Mouse (Mus musculus) right cerebral cortex, adult 18-20 months (tissue): Measurements from ENCODE around the gene Shroom1.

Source experiments
- DNase-seq: peaks from one replicate; pipeline ENCODE4 v3.0.0; 2022; ENCODE audit warnings: mixed read lengths

Gene Shroom1

DNA sequence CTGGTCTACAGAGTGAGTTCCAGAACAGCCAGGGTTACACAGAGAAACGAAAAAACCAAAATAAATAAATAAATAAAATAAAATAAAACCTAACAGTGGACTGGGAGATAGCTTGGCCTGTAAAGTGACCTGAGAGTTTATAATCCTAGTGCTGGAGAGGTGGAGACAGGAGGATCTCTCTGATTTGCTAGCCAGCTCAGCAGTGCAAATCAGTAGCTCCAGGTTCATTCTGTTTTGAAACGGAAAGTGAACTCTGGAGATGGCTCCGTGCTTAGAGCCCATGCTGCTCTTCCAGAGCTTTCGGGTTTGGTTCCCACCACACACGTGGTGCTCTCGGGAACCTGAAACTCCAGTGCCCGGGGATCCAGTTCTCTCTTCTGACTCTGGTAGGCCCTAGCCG is 9.0 kb upstream of the Shroom1 start:
- no peak for DNase-seq

DNA sequence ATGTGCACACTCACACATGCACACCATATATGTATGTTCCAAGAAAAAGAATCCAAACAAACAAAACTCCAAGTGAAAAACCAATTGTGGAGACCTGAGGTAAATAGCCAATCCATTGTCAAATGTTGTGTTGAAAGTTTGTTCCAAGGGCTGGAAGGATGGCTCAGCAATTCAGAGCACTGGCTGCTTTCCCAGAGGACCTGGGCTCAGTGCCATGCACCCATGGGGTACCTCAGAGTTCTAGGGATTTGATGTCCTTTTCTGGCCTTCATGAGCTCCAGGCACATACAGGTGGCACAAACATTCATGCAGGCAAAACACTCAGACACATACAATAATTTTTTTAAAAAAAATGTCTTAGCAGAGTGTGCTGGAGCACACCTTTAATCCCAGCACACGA is 8.5 kb upstream of the Shroom1 start:
- no peak for DNase-seq

DNA sequence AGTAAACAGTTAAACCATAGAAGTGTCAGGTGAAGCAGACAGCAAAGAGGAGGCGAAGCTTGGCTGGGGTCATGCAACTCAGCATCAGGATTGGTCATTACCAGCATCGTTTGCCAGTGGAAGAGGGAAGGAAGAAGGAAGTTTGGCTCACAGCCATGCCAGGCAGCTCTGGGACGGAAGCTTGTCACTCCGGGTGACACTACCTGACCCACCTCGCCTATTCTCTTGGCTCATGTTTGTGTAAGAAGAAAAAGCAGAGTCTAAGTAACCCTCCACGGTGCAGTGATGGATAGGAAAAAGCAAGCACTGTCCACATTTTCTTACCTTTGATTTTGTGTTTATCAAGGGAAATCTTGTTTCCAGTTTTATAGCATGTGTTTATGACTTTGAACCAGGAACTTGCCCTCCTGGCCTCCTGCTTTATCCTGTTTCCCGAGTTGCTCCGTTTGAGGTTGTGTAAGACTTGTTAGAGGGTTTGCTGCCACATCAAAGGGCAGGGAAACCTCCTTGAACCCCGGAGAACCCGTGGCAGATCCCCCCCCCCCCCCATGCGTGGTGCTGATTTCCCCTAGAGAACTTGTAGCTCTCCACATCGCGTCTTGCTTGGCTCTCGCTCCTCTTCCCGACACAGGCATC is 6.8 kb upstream of the Shroom1 start:
- no peak for DNase-seq

DNA sequence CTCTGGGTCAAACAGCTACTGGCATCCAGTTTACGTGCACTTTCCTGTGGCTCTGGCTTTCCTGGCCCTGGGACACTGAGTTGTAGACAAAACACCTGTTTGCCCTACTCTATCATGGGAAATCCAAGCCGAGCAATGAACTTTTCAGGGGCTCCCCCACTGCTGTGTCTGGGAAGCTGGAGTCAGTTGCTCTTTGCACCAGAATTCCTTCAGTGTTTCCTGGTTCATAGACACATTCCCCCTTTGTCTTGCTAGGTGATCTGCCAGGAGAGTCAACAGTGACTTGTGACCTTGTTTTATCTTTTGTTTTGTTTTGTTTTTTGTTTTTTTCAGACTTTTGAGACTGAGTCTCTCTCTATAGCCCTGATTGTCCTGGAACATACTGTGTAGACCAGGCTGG is 5.6 kb upstream of the Shroom1 start:
- DNase-seq = no peak

DNA sequence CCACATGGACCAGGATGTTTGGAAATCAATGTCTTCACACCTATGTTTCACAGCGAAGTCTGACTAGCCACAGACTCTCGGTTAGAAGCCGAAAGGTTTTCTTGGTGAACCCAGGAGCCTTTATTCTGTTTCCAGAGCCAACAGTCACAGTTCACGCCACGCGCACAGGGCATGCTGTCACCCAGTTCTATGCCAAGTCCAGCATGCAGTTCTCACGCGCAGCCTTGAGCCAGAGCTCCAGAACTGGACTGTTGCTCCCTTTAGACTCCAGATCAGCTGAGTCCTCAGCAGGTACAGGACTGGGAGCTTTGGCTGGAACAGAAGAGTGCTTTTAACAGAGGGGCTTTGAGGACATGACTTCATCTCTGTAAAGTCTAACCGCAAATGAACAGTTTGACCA is 4.6 kb upstream of the Shroom1 start:
- DNase-seq = no peak

DNA sequence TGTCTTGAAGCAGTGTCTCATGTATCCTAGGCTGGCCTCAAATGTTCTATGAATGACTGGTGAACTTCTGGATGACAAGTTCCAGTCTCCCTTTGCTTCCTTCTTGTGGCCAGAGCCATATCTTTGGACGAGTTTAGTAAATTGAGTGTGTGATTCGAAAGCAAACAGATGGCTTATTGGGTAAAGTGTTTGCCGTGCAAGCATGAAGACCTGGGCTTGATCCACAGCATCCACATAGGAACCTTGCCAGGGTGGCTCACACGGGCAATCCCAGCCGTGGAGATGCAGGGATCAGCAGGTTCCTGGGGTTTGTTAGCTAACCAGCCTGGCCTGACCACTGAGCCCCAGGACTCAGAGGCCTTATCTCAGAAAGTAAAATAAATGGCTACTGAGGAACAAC is 4.0 kb upstream of the Shroom1 start:
- DNase-seq = no peak

DNA sequence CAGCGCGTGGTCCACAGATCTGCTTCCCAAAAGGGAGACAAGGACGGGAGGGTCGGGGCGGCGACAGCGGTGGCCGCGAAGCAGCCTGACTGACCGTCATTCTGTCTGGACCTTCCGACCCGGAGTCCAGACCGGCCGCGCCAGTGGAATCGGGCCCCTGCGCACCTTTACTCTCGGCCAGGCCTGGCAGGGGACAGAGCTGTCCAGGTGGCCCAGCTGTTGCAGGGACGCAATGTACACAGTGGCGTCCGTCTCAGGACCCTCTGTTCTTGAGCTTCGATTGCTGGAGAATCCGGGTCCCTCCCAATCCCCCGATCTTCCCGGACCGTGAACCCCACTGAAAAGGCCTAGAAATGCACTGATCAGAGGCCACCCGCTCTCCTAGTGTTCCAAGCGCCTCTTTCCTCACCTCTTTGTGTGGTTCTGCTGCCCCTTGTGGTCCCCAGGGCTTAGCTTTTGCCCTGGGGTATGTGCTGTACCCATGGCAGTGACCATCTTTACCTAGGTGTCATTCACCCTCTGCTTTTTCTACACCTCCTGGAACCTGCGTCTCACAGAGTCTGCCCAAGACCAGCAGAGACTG is 458 bp downstream of the Shroom1 start:
- no peak for DNase-seq

DNA sequence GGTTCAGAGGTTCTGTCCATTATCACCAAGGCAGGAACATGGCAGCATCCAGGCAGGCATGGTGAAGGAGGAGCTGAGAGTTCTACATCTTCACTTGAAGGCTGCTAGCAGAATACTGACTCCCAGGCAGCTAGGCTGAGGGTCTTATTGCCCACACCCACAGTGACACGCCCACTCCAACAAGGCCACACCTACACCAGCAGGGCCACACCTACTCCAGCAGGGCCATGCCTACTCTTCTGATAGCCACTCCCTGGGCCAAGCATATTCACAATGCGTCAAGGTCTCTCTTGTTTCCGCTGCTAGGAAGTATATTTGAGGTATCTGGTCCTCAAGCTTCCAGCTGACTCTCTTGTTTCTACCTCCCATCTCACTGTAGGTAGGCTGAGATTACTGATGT is 2.0 kb downstream of the Shroom1 start:
- DNase-seq = no peak

DNA sequence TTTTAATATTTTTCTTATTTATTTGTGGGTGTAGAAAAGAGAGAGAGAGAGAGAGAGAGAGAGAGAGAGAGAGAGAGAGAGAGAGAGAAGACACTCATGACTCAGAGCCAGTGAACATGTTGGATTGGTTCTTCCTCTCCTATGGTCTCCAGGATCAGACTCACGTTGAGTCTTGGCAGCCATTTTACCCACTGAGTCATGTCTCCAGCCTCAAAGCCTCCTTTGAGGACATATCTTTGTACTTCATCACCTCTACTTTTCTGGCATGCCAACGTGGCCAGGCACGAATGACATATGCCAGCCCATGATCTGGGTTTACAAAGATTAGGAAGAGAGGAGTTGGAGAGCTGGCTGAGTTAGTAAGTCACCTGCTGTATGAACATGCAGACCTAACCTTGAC is 3.2 kb downstream of the Shroom1 start:
- no peak for DNase-seq

DNA sequence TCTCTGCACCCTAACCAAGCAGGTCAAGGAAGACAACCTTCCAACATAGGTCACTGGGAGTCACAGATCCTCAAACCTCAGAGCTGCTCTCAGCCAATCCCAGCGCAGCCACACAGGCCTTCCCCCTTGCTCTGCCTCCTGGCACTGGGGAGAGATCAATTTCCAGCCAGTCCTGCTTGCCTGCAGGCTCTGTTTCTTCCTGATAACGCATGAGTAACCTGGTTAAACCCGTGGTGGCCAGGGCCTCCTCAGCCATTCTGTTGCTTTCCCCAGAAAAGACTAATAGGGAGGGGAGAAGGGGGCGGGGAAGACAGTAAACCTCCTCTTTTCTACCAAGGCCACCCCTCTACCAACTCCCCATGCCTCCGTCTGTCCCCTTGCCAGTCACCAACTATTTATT is 4.7 kb downstream of the Shroom1 start:
- DNase-seq = no peak

DNA sequence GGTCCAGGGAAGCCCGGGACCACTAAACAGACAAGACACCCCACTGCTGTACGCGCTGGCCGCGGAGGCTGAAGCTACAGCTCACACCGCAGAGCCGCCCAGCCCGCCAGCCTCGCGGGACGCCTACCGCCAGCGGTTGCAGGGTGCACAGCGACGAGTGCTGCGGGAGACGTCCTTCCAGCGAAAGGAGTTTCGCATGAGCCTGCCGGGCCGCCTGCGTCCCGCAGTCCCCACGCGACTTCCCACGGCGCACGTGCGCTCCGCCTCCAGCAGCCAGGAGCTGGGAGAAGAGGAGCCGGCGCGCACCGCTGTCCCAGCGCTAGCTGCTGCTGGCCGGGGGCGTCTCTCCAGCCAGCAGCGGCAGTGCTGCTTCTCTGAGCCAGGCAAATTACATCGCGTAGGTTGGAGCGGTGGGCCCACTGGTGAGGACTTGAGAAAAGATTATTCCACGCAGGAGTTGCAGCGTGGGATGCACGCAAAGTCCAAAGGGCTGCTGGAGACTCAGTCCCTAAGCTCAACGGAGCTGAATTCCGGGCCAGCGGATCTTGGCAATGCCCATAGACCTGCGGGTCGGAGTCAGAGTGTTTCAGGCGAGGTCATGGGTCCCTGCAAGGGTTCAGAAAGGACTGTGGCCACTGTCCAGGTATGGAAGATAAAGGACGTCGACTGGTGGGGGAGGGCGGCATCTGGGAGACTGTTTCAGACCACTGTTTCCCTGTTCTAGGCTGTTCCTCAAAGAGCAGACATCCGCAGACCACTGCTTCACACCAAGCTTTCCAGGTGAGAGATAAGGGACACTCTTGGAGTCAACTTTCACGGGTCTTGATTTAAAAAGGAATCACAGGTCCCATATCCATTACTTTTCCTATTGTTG is 6.8 kb downstream of the Shroom1 start:
- DNase-seq = peak; percentile 82

DNA sequence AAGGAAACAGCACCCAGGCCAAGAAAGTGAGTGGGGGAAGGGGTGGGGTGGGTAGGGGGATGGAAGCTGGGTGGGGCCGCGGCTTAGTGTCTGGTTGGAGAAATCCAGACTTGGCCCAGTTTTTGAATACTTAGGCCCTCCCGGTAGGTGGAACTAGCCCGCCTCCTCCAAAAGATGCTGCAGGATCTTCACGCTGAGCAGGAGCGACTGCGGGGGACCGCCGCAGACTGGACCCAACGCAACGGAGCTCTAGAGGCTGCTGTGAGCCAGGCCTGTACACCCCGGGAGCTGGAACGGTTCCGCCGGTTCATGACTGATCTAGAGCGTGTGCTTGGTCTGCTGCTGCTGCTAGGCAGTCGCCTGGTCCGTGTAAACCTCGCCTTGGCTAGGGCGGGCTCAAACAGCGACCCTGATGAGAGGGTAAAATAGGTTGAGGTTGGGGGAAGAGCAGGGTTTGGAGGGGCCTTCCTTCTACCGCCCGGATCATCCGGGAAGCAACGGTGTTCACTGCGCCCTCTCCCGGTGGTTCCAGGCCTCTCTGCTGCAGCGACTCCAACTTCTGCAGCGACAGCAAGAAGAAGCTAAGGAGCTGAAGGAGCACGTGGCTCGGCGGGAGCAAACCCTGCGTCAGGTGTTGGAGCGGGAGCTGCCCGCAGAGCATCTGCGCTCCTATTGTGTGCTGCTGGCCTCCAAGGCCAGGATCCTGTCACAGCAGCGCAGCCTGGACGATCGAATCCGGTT is 9.4 kb downstream of the Shroom1 start:
- peak; percentile 90 for DNase-seq

DNA sequence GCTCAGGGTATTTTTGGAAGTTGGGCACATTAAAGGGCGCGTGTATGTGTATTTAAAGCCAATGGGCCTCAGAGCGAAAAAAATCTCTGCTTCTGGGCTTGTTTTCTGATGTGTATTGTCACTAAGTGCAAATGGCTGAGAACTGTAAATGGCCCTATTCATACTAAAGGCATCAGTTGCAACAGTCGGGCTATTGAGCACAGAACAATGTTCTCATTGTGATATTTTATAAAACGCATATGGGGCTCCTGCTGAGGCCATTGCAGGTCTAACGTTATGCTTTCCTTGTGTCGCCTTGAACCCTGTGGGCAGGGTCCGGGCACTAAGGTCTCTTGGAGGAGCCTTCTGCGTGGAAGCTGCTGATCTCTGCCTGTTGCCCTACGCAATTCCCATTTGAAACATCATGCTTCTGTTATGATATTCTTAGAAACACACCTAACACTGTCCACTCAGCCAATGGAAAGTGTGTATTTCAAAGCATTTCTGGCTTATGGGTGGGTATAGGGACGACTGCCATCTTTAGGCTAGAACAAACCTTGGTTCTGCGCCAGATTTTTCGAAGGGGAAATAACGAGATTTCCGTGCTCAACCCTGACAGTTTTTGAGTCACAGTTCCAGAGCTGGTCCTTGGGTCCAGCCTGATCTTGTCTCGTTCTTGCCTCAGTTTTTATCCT is 12.4 kb downstream of the Shroom1 start:
- DNase-seq = no peak

DNA sequence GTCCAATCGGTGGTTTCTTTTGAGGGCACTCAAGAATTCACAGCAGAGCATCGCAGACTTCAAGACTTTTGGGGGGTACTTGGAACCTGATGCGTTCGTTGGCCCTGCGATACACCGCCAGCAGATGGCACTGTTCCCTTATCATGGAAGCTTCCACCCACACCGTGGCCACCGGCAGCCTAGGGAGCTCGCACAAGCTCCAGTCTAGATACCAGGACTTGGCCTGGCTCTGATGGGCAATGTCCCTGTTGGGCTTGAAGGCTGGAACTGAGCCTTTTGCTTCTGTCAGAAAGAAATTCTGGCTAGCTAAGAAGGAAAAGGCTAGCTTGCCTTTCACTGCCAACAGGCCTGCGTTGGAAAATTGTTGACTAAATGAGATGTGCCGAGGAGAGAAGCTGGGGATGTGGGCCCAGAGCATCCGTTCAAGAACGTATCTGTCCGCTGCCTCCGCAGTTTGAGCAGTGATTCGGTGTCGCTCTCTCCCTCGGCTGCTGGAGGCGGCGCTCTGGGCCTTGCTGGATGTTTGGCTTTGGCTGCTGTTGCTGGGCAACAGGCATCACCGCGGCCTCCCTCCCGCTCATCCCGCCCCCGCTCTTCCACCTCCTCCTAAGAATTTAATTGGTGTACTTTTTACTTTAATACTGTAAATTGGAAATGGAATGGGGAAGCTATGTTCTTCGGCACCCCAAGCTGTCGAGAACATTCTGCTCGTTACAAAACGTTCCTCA is 13.1 kb downstream of the Shroom1 start, which contains the start of gene Gm9837:
Gm9837 (minus strand) TSS at position 512 of the 728 bp plus-strand sequence.
- peak; percentile 94 for DNase-seq

DNA sequence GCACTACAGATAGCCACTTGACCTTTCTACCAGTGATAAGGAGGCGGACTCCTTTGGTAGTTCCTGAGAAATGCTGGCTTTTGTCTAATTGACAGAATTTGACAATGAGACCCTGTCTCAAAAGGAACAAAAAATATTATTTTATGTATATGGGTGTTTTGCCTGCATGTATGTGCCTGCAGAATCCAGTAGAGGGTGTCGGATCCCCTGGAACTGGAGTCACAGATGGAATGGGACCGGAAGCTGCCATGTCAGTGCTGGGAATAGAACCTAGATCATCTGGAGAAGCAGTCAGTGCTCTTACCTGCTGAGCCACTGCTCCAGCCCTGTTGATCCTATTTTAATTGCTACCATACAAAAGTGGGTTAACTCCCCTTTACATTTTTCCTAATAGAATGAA is 15.7 kb downstream of the Shroom1 start:
- DNase-seq = no peak

DNA sequence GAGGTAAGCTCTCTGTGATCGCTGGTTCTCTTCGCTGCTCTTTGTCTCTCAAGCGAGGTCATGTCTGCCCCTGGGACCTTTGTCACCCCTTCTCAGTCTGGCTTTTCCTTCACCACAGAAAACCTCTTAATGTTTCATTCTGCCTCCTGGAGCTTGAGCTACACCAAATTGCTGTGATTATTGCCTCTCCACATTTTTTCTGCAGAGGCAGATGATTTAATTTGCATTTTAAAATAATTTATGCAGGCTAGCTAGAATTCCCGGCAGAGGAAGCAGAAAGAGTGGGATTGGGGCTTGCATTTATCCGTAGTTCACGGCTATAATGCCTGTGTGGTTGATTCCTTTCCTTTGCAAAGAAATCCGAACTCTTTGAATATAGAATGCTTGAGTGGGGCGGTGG is 18.6 kb downstream of the Shroom1 start:
- DNase-seq = peak; percentile 29

DNA sequence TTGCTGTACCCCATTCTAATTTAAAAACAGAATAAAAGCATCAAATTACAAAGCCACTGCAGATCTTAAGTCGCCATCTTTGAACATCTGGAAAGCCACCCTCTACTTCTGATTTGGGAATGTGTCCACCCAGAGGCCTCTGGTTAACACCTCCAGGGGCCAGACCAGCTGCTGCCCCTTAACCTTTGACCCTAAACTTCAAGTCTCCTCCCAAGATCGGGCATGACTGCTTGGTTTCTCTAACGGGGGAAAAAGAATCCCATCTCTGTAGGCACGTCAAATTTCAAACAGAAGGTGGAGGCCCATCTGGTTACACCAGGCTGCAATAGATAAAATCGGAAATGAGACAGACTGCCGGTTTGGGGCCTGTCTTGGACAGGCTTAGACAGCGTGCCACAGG is 20.8 kb downstream of the Shroom1 start:
- DNase-seq = no peak

DNA sequence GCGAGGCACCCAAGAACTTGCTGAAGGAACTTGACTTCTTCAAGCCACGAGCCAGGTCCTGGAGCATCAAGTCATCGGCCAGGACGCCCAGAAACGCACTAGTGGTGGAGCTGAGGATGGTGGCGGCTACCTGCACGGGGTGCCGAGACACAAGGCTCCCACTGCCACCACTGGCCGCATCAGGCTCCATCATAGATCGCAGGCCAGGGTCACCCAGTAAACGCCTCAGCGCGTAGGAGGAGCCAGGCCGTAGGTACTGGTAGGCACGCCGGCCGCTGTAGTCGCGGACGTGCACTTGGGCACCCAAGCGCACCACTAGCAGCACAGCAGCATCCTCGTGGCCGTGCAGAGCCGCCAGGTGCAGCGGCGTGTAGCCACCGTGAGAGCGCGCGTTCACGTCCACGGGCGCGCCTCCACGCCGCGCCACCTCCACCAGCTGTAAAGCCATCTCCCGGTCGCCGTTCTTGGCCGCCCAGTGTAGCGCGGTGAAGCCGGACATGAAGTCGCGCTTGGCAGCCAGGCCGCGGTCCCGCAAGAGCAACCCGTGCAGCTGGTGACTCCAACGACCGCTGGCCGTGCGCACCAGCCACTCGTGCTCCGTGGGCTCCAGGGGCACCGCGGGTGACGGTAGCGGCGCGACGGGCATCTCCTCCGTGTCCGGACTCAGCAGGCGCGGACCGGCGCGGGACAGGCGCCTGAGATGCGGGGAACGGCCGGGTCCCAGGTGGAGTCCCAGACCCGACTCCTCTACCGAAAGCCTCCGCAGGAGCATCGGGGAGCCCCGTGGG is 21.6 kb downstream of the Shroom1 start:
- DNase-seq = no peak

DNA sequence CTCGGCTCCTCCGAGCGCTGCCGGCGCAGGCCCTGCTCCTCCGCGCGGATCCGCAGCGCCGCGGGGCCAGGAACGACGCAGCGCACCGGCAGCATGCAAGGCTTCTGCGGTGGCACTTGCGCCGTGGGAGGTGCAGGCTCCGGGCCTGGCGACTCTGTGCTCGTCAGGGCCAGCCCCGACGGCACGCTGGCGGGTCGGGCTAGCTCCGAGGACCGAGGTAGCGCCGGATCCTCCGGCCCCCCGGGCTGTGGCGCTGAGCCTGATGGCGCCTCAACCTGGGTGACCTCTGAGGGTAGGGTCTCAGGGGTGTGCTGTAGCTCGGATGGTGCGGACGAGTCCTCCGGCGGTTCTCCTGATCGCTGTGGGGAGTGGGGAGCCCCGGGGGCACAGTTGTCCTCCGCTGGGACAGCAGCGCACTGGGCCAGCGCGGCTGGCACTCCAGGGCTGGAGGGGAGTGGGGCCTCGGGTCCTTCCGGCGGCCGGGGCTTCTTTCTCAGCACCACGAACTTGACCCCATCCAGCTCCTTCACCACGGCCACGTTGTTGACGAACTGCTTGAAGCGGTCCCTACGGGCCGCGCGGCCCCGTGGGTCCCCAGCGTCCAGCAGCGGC is 22.3 kb downstream of the Shroom1 start:
- DNase-seq = no peak

DNA sequence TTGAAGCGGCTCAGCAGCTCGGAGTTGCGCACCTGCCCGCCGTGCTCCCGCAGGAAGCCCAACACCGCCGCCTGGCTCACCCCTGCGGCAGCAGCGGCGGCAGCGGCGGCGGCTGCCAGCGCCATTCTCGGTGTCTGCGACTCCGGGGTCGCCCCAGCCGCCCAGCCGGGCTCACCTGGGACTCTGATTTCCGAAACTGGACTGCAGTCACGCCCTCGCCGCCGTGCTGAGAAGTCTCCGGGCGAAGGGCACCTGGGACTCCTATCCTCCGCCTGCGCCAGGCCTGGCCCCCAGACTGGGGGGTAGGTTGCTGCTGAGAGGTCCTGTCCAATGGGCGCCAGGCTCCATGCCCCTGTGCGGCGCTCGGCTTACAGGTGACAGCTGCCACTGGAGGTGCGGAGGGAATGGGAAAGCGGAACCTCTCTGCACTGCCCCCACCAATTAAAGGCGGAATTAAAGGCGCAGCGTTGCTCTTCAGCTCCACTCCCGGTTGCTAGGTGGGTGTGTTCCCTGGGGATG is 22.8 kb downstream of the Shroom1 start, which contains the start of the genes Gm9945 and Sowaha:
Gm9945 (plus strand) TSS at position 384 of the 519 bp plus-strand sequence.
Sowaha (minus strand) TSS at position 492 of the 519 bp plus-strand sequence.
- DNase-seq = peak; percentile 83
